Mouse (Mus musculus) bone marrow macrophage, adult 2 months (primary cell): ENCODE measurements around the gene Rfwd3. TPM values are rescaled to one million over a fixed set of nuclear protein-coding genes. Genes with fewer than 3 reads are reported as not detected.
"Not testable (repeated sequence)": the region's sequence is repeated elsewhere in the genome, so short reads cannot be mapped to it uniquely, and the experiment has no call there.

ENCODE experiments used
- H3K27ac ChIP-seq: 2 replicates; pipeline ENCODE4 v1.5.1; 2012; ENCODE audit warnings: low read depth, low read length; ENCODE audit not compliant: insufficient read depth
- H3K4me1 ChIP-seq: 2 replicates; pipeline ENCODE4 v1.6.1; 2012; ENCODE audit warnings: low read length; ENCODE audit not compliant: control insufficient read depth, insufficient read depth
- H3K4me3 ChIP-seq: 2 replicates; pipeline ENCODE4 v1.5.1; 2012; ENCODE audit warnings: mild to moderate bottlenecking, low read length, moderate library complexity; ENCODE audit not compliant: insufficient read depth
- CTCF ChIP-seq: IDR thresholded peaks from 2 replicates; pipeline ENCODE4 v1.5.1; 2012; ENCODE audit warnings: low read depth, mild to moderate bottlenecking, low read length, moderate library complexity
- POLR2A ChIP-seq: IDR thresholded peaks from 2 replicates; pipeline ENCODE4 v1.6.1; 2012; ENCODE audit warnings: mild to moderate bottlenecking, low read depth, low read length, borderline replicate concordance
- polyA plus RNA-seq: library from polyadenylated mRNA; stranded (reverse); fragments of >200 nt; gene quantifications from 2 replicates; pipeline ENCODE4 v1.2.4, GENCODE M21; 2012; ENCODE audit not compliant: missing spikeins, insufficient read depth, insufficient read length

Rfwd3 gene
- polyA plus RNA-seq, 1 experiment: 42.0 TPM

- H3K27ac ChIP-seq: no peak overlapping the region
- H3K4me1 ChIP-seq: peaks cover 3% of the 10 kb centered on the region
- no peak overlapping the region for H3K4me3 ChIP-seq
- TF ChIP-seq POLR2A (no peak), CTCF (no peak)
Measured at GRCm38 (mm10) chr8:111312758-111313162, 12.7 kb upstream of the Rfwd3 start.

- H3K27ac ChIP-seq, H3K4me1 ChIP-seq: not testable (repeated sequence)
Measured at GRCm38 (mm10) chr8:111310006-111310405, 10.0 kb upstream of the Rfwd3 start.

GRCm38 (mm10) chr8:111305031-111305730 lies 5.2 kb upstream of the Rfwd3 start:
- H3K4me1 ChIP-seq: no peaks in the 10 kb centered on the region
- TF ChIP-seq POLR2A: no peak
- TF ChIP-seq CTCF: no peak
- H3K27ac ChIP-seq: no peak overlapping the region
- H3K4me3 ChIP-seq: no peak overlapping the region

More at GRCm38 (mm10) chr8:111310006-111310405, 10.0 kb upstream of the Rfwd3 start:
- H3K4me3 ChIP-seq: not testable (repeated sequence)

- H3K27ac ChIP-seq: no peak overlapping the region
- H3K4me3 ChIP-seq: no peak overlapping the region
- H3K4me1 ChIP-seq: no peaks in the 10 kb centered on the region
- TF ChIP-seq CTCF: no peak
- no peak for TF ChIP-seq POLR2A
Measured at GRCm38 (mm10) chr8:111304359-111304758, 4.3 kb upstream of the Rfwd3 start.

GRCm38 (mm10) chr8:111303076-111303803 lies 3.2 kb upstream of the Rfwd3 start:
- H3K4me3 ChIP-seq, H3K27ac ChIP-seq, H3K4me1 ChIP-seq: not testable (repeated sequence)

GRCm38 (mm10) chr8:111300597-111301546 lies 850 bp upstream of the Rfwd3 start:
- TF ChIP-seq POLR2A (no peak), CTCF (no peak)
- H3K4me1 ChIP-seq: peaks cover 5% of the 10 kb centered on the region
- peak overlapping the region; percentile 49 for H3K27ac ChIP-seq

GRCm38 (mm10) chr8:111299363-111299820 lies 630 bp downstream of the Rfwd3 start:
- peak overlapping the region; percentile 83 for H3K27ac ChIP-seq
- peaks cover 5% of the 10 kb centered on the region for H3K4me1 ChIP-seq
- peak overlapping the region; percentile 94 for H3K4me3 ChIP-seq
- TF ChIP-seq POLR2A: no peak
- no peak for TF ChIP-seq CTCF

More at GRCm38 (mm10) chr8:111300597-111301546, 850 bp upstream of the Rfwd3 start:
- H3K4me3 ChIP-seq: peak overlapping the region; percentile 29; the same call in 1 of the 2 replicates

- Histone ChIP-seq H3K27ac (no peak overlapping the region), H3K4me1 (peaks cover 5% of the 10 kb centered on the region), H3K4me3 (no peak overlapping the region)
- TF ChIP-seq CTCF (no peak), POLR2A (no peak)
Measured at GRCm38 (mm10) chr8:111298011-111298410, 2.0 kb downstream of the Rfwd3 start.

- no peak for TF ChIP-seq POLR2A
- TF ChIP-seq CTCF: no peak
- no peak overlapping the region for H3K27ac ChIP-seq
- H3K4me3 ChIP-seq: no peak overlapping the region
- no peaks in the 10 kb centered on the region for H3K4me1 ChIP-seq
Measured at GRCm38 (mm10) chr8:111291733-111292132, 8.3 kb downstream of the Rfwd3 start.

- Histone ChIP-seq H3K4me1 (no peaks in the 10 kb centered on the region), H3K27ac (no peak overlapping the region), H3K4me3 (no peak overlapping the region)
- TF ChIP-seq CTCF (no peak), POLR2A (no peak)
Measured at GRCm38 (mm10) chr8:111290586-111290985, 9.4 kb downstream of the Rfwd3 start.
